Mouse (Mus musculus): ENCODE results near the gene Mettl7a3.

Mettl7a3 gene

GRCm38 (mm10) chr15:100387544-100388223, 53.0 kb downstream of the Mettl7a3 start:
- no peak for DNase-seq (ENCODE audit: low read depth, low spot score)

- DNase-seq (ENCODE audit: low read depth, low spot score): no peak
These were observed 53.6 kb downstream of the Mettl7a3 start for GRCm38 (mm10) chr15:100388224-100388835.

- DNase-seq (ENCODE audit: low read depth, low spot score): no peak
These were observed 54.2 kb downstream of the Mettl7a3 start for GRCm38 (mm10) chr15:100388886-100389285.

Data from retina, postnatal 7 days (tissue).